Mouse (Mus musculus) forebrain, postnatal 0 days (tissue): ENCODE measurements around the gene Ncaph2. TPM values are rescaled to one million over a fixed set of nuclear protein-coding genes. Genes with fewer than 3 reads are reported as not detected.

ENCODE experiments used
- ATAC-seq: fragments of 200-750 bp; cut with Nextera tagmentation; 2 replicates; pipeline ENCODE4 v1.8.0; 2017; ENCODE audit warnings: mild to moderate bottlenecking, moderate library complexity
- DNase-seq: peaks from one replicate; pipeline ENCODE4 v3.0.0-alpha.2; 2015
- H3K27ac ChIP-seq: fragments of 300-500 bp; sonication (generic); 2 replicates; pipeline ENCODE4 v1.5.1; 2014; ENCODE audit warnings: low read depth, mild to moderate bottlenecking, antibody characterized with exemption, low read length, moderate library complexity, mixed read lengths
- H3K27me3 ChIP-seq: fragments of 300-500 bp; sonication (generic); 2 replicates; pipeline ENCODE4 v1.6.1; 2014; ENCODE audit warnings: mild to moderate bottlenecking, low read length, mixed read lengths; ENCODE audit not compliant: insufficient read depth
- H3K36me3 ChIP-seq: fragments of 300-500 bp; sonication (generic); 2 replicates; pipeline ENCODE4 v1.6.1; 2014; ENCODE audit warnings: mild to moderate bottlenecking, moderate library complexity; ENCODE audit not compliant: insufficient read depth
- H3K4me1 ChIP-seq: fragments of 300-500 bp; sonication (generic); 2 replicates; pipeline ENCODE4 v1.6.1; 2014; ENCODE audit warnings: antibody characterized with exemption; ENCODE audit not compliant: insufficient read depth
- H3K4me2 ChIP-seq: fragments of 300-500 bp; sonication (generic); 2 replicates; pipeline ENCODE4 v1.6.1; 2014; ENCODE audit warnings: low read depth, mild to moderate bottlenecking, moderate library complexity
- H3K4me3 ChIP-seq: fragments of 300-500 bp; sonication (generic); 2 replicates; pipeline ENCODE4 v1.5.1; 2014; ENCODE audit warnings: low read depth, low read length, mixed read lengths
- H3K9ac ChIP-seq: fragments of 300-500 bp; sonication (generic); 2 replicates; pipeline ENCODE4 v1.6.1; 2014; ENCODE audit warnings: mild to moderate bottlenecking
- H3K9me3 ChIP-seq: fragments of 300-500 bp; sonication (generic); 2 replicates; pipeline ENCODE4 v1.6.1; 2016; ENCODE audit warnings: low read length
- CTCF ChIP-seq: sonication (generic); IDR thresholded peaks from 2 replicates; pipeline ENCODE4 v1.5.1; 2016; ENCODE audit warnings: antibody characterized with exemption, control low read depth, low read depth
- WGBS: fragments of 180-500 bp; shearing (Covaris S2); extraction: QIAGEN DNeasy Blood & Tissue Kit; methylation state at CpG from one replicate; pipeline ENCODE4 v1.1.7; 2014; 5-methylcytosine and 5-hydroxymethylcytosine counted together
- polyA plus RNA-seq: library from polyadenylated mRNA; unstranded; fragments of >200 nt; fragmentation: Nextera tagmentation; extraction: Ambion mirVana; gene quantifications from 2 replicates; pipeline ENCODE4 v1.2.1, GENCODE M21; 2015
- total RNA-seq: library from RNA; depleted of rRNA; stranded (reverse); fragments of >200 nt; gene quantifications from 2 replicates; pipeline ENCODE4 v1.2.3, GENCODE M21; 2014

Ncaph2 gene
- total and polyA plus RNA-seq, 2 experiments from 2014 or later: 93.8 to 94.9 TPM

- H3K27me3 ChIP-seq: no peaks in the 10 kb centered on the region
- no peaks in the 10 kb centered on the region for H3K36me3 ChIP-seq
- peak overlapping the region; percentile 84 for H3K9ac ChIP-seq
- no peaks in the 10 kb centered on the region for H3K9me3 ChIP-seq
- H3K4me2 ChIP-seq: peak overlapping the region; percentile 68
- H3K4me1 ChIP-seq: peaks cover 11% of the 10 kb centered on the region
- peak overlapping the region; percentile 87 for H3K4me3 ChIP-seq
- TF ChIP-seq CTCF: no peak
- DNase-seq (no peak), ATAC-seq (no peak)
- no peak overlapping the region for H3K27ac ChIP-seq
- WGBS: 30% methylated on average over 3 of the region's 3 CpGs
Observed at GRCm38 (mm10) chr15:89314107-89314506, 41.4 kb upstream of the Ncaph2 start.

DNA sequence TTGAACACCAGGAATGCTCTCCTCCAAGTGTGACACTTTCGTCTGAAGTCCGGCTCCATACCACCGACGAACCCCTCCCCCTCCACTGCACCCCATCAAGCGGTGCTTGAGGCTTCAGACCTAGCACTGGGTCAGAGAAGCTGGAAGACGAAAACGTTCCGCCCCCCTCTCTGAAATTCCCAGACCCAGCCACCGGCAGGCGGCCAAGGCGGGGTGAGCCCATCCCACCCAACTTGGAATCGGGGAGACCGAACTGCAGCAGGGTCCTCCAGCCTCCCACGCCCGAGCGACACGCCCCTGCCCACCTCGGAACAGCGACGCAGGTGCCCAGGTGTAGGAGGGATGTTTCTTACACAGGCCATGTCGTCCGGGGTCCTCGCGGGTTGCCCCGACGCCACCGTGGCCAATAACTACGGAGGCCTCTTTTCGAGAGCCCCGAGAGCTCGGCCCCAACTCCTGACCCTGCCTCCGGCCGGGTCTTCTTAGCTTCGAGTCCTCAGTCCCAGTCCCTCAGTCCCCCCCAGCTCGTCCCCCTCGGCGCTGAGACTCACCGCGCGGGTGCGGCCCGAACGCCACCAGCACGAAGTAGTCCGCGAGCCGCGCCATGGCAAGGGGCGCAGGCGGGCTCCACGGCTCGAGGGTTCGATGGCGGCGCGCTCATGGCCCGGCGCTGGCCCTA, 40.9 kb upstream of the Ncaph2 start:
- whole genome bisulfite sequencing: under 1% methylated on average over 58 of the region's 58 CpGs
- Histone ChIP-seq H3K36me3 (no peaks in the 10 kb centered on the region), H3K27me3 (no peaks in the 10 kb centered on the region), H3K4me1 (peaks cover 11% of the 10 kb centered on the region), H3K27ac (peak overlapping the region; percentile 62), H3K9ac (peak overlapping the region; percentile 84), H3K9me3 (no peaks in the 10 kb centered on the region), H3K4me2 (peak overlapping the region; percentile 68), H3K4me3 (peak overlapping the region; percentile 87)
- DNase-seq (peak; percentile 55), ATAC-seq (peak; percentile 53)
- peak; percentile 33 for TF ChIP-seq CTCF

- Histone ChIP-seq H3K4me1 (peaks cover 11% of the 10 kb centered on the region), H3K4me2 (peak within 1 kb of the TSS; percentile 68), H3K27me3 (no peaks in the 10 kb centered on the region), H3K4me3 (peak within 1 kb of the TSS; percentile 87), H3K9ac (peak within 1 kb of the TSS; percentile 84), H3K27ac (peak within 1 kb of the TSS; percentile 62), H3K9me3 (no peaks in the 10 kb centered on the region), H3K36me3 (no peaks in the 10 kb centered on the region)
- ATAC-seq (peak; percentile 100), DNase-seq (peak; percentile 96)
- TF ChIP-seq CTCF: no peak
- WGBS: 3% methylated on average over 37 of the region's 37 CpGs
Observed at GRCm38 (mm10) chr15:89315190-89315731, 40.3 kb upstream of the Ncaph2 start, which contains the start of gene Sbf1. Sbf1 (minus strand) TSS chr15:89315311.

DNA sequence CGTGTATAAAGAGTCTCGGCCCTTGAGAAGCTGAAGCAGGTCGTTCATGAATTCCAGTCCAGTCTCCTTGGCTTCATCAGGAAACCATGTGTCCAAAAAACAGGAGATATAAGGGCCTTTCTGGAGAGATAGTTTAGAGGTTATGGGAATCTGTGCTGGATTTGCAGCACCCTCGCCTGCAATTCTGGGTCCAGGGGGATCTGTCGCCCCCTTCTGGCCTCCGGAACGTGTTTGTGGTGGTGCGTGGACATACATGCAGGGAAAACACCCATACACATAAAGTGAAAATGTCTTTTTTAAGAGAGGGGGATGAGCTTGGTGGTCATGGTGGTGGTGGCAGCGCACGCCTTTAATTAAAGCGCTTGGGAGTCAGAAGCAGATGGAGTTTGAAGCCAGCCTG, 39.4 kb upstream of the Ncaph2 start:
- TF ChIP-seq CTCF: peak; percentile 31; the same call in 1 of the 2 replicates
- Histone ChIP-seq H3K36me3 (no peaks in the 10 kb centered on the region), H3K4me3 (no peak overlapping the region), H3K4me2 (no peak overlapping the region), H3K27ac (no peak overlapping the region), H3K27me3 (no peaks in the 10 kb centered on the region), H3K4me1 (peaks cover 11% of the 10 kb centered on the region), H3K9me3 (no peaks in the 10 kb centered on the region), H3K9ac (no peak overlapping the region)
- 65% methylated on average over 11 of the region's 11 CpGs for WGBS
- DNase-seq: no peak
- ATAC-seq: no peak

DNA sequence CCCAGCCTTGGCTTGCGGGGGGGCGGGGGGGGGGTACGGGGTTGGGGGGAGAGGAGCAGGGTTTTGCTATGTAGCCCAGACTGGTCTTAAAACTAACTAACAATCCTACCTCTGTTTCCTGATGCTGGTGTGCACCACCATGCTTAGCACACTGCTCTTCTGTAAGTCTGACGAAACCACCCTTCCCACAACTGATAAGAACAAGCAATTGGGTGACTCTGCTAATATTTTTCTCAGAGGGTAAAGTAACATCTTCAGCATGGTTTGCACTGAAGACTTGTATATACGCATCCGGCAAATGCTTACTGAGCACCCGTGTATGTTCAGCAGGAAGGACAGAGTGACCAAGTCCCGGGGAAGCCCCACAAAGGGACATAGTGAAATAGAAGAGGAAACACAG, 34.3 kb upstream of the Ncaph2 start:
- ATAC-seq: no peak
- no peak overlapping the region for H3K9ac ChIP-seq
- H3K27me3 ChIP-seq: peaks cover 6% of the 10 kb centered on the region; the same call in 1 of the 2 replicates
- WGBS: 79% methylated on average over 8 of the region's 8 CpGs
- DNase-seq: no peak
- no peaks in the 10 kb centered on the region for H3K9me3 ChIP-seq
- no peaks in the 10 kb centered on the region for H3K36me3 ChIP-seq
- no peak for TF ChIP-seq CTCF
- no peak overlapping the region for H3K27ac ChIP-seq
- H3K4me2 ChIP-seq: no peak overlapping the region
- no peaks in the 10 kb centered on the region for H3K4me1 ChIP-seq
- H3K4me3 ChIP-seq: no peak overlapping the region

- no peak for TF ChIP-seq CTCF
- H3K4me1 ChIP-seq: no peaks in the 10 kb centered on the region
- no peak for ATAC-seq
- no peak within 1 kb of the TSS for H3K9ac ChIP-seq
- no peak for DNase-seq
- 9% methylated on average over 26 of the region's 26 CpGs for WGBS
- H3K9me3 ChIP-seq: no peaks in the 10 kb centered on the region
- no peak within 1 kb of the TSS for H3K4me3 ChIP-seq
- H3K27ac ChIP-seq: no peak within 1 kb of the TSS
- H3K4me2 ChIP-seq: 0 out of 2 replicates have a peak within 1 kb of the TSS, but pooled peaks have one; percentile 13
- peaks cover 6% of the 10 kb centered on the region; the same call in 1 of the 2 replicates for H3K27me3 ChIP-seq
- no peaks in the 10 kb centered on the region for H3K36me3 ChIP-seq
Observed at GRCm38 (mm10) chr15:89322670-89323522, 32.6 kb upstream of the Ncaph2 start, which contains the start of gene Adm2. Adm2 (plus strand) TSS chr15:89322720.
